Mouse (Mus musculus) lung, adult 2 months (tissue): ENCODE results near the gene Cep112.
"Not testable (repeated sequence)": the region's sequence is repeated elsewhere in the genome, so short reads cannot be mapped to it uniquely, and the experiment has no call there.

Experiments used
- CTCF ChIP-seq: fragments of 200-500 bp; IDR thresholded peaks from 2 replicates; pipeline ENCODE4 v1.5.1; 2011; ENCODE audit warnings: mild to moderate bottlenecking, low read length, control low read depth; ENCODE audit not compliant: insufficient read depth
- POLR2A ChIP-seq: fragments of 200-500 bp; IDR thresholded peaks from 2 replicates; pipeline ENCODE4 v1.6.1; 2011; ENCODE audit warnings: low read depth, mild to moderate bottlenecking, control low read depth, low read length, borderline replicate concordance; ENCODE audit errors: extremely low read depth

DNA sequence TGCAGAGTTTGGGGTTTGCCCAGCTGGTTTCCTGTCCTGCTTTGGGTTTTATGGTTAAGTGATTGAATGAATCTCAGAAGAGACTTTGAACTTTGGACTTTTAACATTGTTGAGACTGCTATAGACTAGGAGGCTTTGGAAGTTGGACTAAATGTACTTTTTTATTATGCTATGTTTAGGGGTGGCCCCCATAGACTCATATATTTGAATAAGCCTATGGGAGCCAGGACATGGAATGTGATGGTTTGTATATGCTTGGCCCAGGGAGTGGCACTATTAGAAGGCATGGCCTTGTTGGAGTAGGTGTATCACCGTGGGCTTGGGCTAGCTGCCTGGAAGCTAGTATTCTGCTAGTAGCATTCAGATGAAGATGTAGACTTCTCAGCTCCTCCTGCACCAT, 446.3 kb downstream of the Cep112 start:
- not testable (repeated sequence) for TF ChIP-seq CTCF, POLR2A
